Comparison of ENCODE assay signal across 8 mouse cellular contexts in the genomic region with DNA sequence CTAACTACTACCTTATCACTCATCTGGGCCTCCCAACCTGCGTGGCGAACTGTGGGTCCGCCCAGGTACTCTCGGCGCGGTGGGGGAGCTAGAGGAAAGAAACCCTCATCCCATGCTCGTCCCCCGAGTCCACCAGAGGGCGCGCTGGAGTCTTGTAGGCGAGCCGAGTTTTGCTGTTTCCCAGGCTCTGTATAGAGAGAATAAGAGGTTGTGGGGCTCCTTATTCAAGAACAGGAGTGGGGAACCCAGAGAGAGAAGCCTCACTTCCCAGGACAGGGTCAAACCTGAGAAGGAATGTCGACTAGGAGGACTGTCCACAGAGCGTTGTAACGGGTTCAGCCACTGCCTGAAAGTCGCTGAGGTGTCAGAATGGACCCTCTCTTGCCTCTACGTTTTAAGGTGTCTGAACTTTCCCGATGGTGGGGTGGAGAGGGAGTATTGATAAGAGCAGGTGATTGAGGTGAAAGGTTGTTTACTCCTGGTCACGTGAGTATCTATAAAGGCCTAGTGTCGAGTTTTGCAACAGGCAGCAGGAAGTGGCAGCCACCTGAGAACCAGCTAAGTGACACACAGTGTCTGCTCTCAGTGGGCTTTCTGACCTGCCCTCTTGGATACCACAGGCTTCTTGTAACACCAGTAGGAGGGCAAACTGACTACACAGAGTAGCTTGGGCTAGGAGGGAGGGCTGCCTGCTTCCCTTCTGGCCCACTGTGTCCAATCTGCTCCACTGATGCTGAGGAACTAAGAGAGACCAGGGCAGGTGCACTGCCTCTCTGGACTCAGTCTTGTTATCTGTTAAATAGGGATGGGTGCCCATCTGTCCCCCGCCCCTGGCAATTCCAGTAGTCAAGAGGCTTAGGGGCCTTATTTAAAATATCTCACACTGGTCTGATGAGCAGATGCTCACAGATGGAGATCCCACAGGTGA. TPM values are rescaled to one million over a fixed set of nuclear protein-coding genes. Genes with fewer than 3 reads are reported as not detected.
DNase-seq lines count a peak whose midpoint lies in the region; ATAC-seq and TF ChIP-seq lines count a peak whose summit lies in the region.

A gene (minus strand): TSS at position 103 of the 928 bp plus-strand sequence.

- peaks cover 34% of the 10 kb centered on the region for H3K27me3 ChIP-seq in heart, embryonic 12.5 days (replicated peaks)
- H3K27me3 ChIP-seq in kidney, postnatal 0 days (ENCODE audit: insufficient read depth, low read length): no peaks in the 10 kb centered on the region
- peaks cover 42% of the 10 kb centered on the region for H3K27me3 ChIP-seq in liver, embryonic 11.5 days (replicated peaks; ENCODE audit: control insufficient read depth, insufficient read depth, low read length)
- no peaks in the 10 kb centered on the region for H3K27me3 ChIP-seq in splenic B cell, adult 2 months (ENCODE audit: control insufficient read depth, insufficient read depth, low read length, poor library complexity, severe bottlenecking)

- peaks cover 16% of the 10 kb centered on the region for H3K4me1 ChIP-seq in bone marrow, adult 2 months (ENCODE audit: control insufficient read depth, insufficient read depth, low read length)
- H3K4me1 ChIP-seq in heart, embryonic 12.5 days (replicated peaks): peaks cover 59% of the 10 kb centered on the region
- peaks cover 28% of the 10 kb centered on the region for H3K4me1 ChIP-seq in kidney, postnatal 0 days (replicated peaks; ENCODE audit: insufficient read depth, low read length)
- H3K4me1 ChIP-seq in liver, embryonic 11.5 days (replicated peaks; ENCODE audit: control insufficient read depth, insufficient read depth, low read length): peaks cover 45% of the 10 kb centered on the region

- H3K27ac ChIP-seq in bone marrow, adult 2 months (ENCODE audit: control insufficient read depth, insufficient read depth, low read depth, low read length, poor library complexity): peak within 1 kb of the TSS; percentile 76
- H3K27ac ChIP-seq in heart, embryonic 12.5 days (ENCODE audit: poor library complexity, severe bottlenecking): peak within 1 kb of the TSS; percentile 85
- H3K27ac ChIP-seq in kidney, postnatal 0 days: peak within 1 kb of the TSS; percentile 96
- peak within 1 kb of the TSS; percentile 78 for H3K27ac ChIP-seq in liver, embryonic 11.5 days (ENCODE audit: low read depth, low read length)

- H3K9ac ChIP-seq in heart, embryonic 12.5 days: peak within 1 kb of the TSS; percentile 79
- H3K9ac ChIP-seq in kidney, postnatal 0 days (ENCODE audit: low read depth, low read length): peak within 1 kb of the TSS; percentile 86
- H3K9ac ChIP-seq in liver, embryonic 11.5 days (ENCODE audit: low read depth, low read length): peak within 1 kb of the TSS; percentile 73

- peak; percentile 83 for TF ChIP-seq CTCF in bone marrow, adult 2 months (IDR thresholded peaks at IDR 0.05; ENCODE audit: control insufficient read depth, insufficient read depth, low read length)
- peak; percentile 96 for TF ChIP-seq CTCF in kidney, postnatal 0 days (IDR thresholded peaks at IDR 0.05; ENCODE audit: low read depth)

- WGBS in bone marrow, adult 2 months: 13% methylated on average over 21 of the region's 21 CpGs
- 10% methylated on average over 21 of the region's 21 CpGs for WGBS in heart, embryonic 12.5 days
- WGBS in kidney, postnatal 0 days: 9% methylated on average over 21 of the region's 21 CpGs
- WGBS in liver, embryonic 11.5 days: 8% methylated on average over 21 of the region's 21 CpGs

- TF ChIP-seq POLR2A in bone marrow, adult 2 months (IDR thresholded peaks at IDR 0.05; ENCODE audit: borderline replicate concordance, control insufficient read depth, low read depth, low read length): no peak

- H3K4me2 ChIP-seq in heart, embryonic 12.5 days: peak within 1 kb of the TSS; percentile 89
- H3K4me2 ChIP-seq in kidney, postnatal 0 days (ENCODE audit: low read length): peak within 1 kb of the TSS; percentile 96
- H3K4me2 ChIP-seq in liver, embryonic 11.5 days: peak within 1 kb of the TSS; percentile 92

- peak within 1 kb of the TSS; percentile 53 for H3K4me3 ChIP-seq in bone marrow, adult 2 months (replicated peaks; ENCODE audit: control insufficient read depth, low read depth, low read length)
- H3K4me3 ChIP-seq in heart, embryonic 12.5 days: peak within 1 kb of the TSS; percentile 64
- H3K4me3 ChIP-seq in kidney, postnatal 0 days (replicated peaks; ENCODE audit: low read depth, low read length): peak within 1 kb of the TSS; percentile 79
- peak within 1 kb of the TSS; percentile 58 for H3K4me3 ChIP-seq in liver, embryonic 11.5 days (ENCODE audit: low read depth, low read length)

- H3K36me3 ChIP-seq in heart, embryonic 12.5 days: peaks cover 7% of the 10 kb centered on the region; the same call in 1 of the 2 replicates
- H3K36me3 ChIP-seq in kidney, postnatal 0 days (ENCODE audit: insufficient read depth, low read length): no peaks in the 10 kb centered on the region
- H3K36me3 ChIP-seq in liver, embryonic 11.5 days (ENCODE audit: control insufficient read depth, insufficient read depth, low read length): no peaks in the 10 kb centered on the region
- H3K36me3 ChIP-seq in splenic B cell, adult 2 months (ENCODE audit: control insufficient read depth, insufficient read depth, low read length, poor library complexity, severe bottlenecking): no peaks in the 10 kb centered on the region

- ATAC-seq in erythroblast, adult 5-6 weeks (replicated peaks; ENCODE audit: low FRiP score, poor library complexity, severe bottlenecking): peak; percentile 62
- peak; percentile 33 for ATAC-seq in heart, embryonic 12.5 days (ENCODE audit: insufficient number of reproducible peaks, low FRiP score)
- peak; percentile 4; the same call in 1 of the 2 replicates for ATAC-seq in kidney, postnatal 0 days (replicated peaks; ENCODE audit: low FRiP score, low read depth)
- ATAC-seq in liver, embryonic 11.5 days (replicated peaks; ENCODE audit: low FRiP score): peak; percentile 51

- DNase-seq in B cell, adult 2 months: peak; percentile 96
- peak; percentile 94 for DNase-seq in kidney, postnatal 0 days (ENCODE audit: low spot score)
- peak; percentile 90 for DNase-seq in liver, embryonic 11.5 days (ENCODE audit: low spot score)
- DNase-seq in naive thymus-derived CD4-positive, alpha-beta T cell, adult 2 months (ENCODE audit: low read depth): peak; percentile 96
- peak; percentile 92 for DNase-seq in splenic B cell, adult 2 months (ENCODE audit: low read depth, low spot score)

- no peaks in the 10 kb centered on the region for H3K9me3 ChIP-seq in heart, embryonic 12.5 days (replicated peaks)
- H3K9me3 ChIP-seq in kidney, postnatal 0 days (replicated peaks; ENCODE audit: low read length): no peaks in the 10 kb centered on the region
- H3K9me3 ChIP-seq in liver, embryonic 11.5 days (ENCODE audit: control insufficient read depth, low read length): no peaks in the 10 kb centered on the region

RNA-seq across cellular contexts. Expression of the gene that starts here (rescaled TPM):
- 3.4 and 9.6 TPM in 2 replicates for polyA plus RNA-seq in bone marrow, adult 2 months (2011; ENCODE audit: insufficient read depth, insufficient read length, low replicate concordance, missing spikeins)
- total RNA-seq in erythroblast, adult 5-6 weeks (2015; ENCODE audit: low replicate concordance): 0.19 and 0.42 TPM in 2 replicates
- total RNA-seq in erythroblast, adult 5-6 weeks (2017; ENCODE audit: low replicate concordance): 1.3 and 1.5 TPM in 2 replicates
- polyA plus RNA-seq in heart, embryonic 12.5 days (2016; fragmentation: Nextera tagmentation; extraction: Ambion mirVana): 7.1 and 8.0 TPM in 2 replicates
- 11.7 and 14.4 TPM in 2 replicates for polyA plus RNA-seq in kidney, postnatal 0 days (2015; fragmentation: Nextera tagmentation; extraction: Ambion mirVana)
- polyA plus RNA-seq in liver, embryonic 11.5 days (2014; fragmentation: Nextera tagmentation; extraction: Ambion mirVana): 3.7 and 4.6 TPM in 2 replicates

Comparison
In these comparisons a context has a peak if more than half of its experiments do, and no peak if none do; other contexts are left out.
1. Peak in every context shown above with its lines: DNase-seq, ATAC-seq, H3K4me3 ChIP-seq and H3K27ac ChIP-seq.
2. ATAC-seq: peak in every context shown above with its lines; median percentile 62 in erythroblast, adult 5-6 weeks; 51 in liver, embryonic 11.5 days; 33 in heart, embryonic 12.5 days; 4 in kidney, postnatal 0 days.